Mouse (Mus musculus) thymus, postnatal 0 days (tissue): ENCODE data around the gene Nppc. TPM values are rescaled to one million over a fixed set of nuclear protein-coding genes. Genes with fewer than 3 reads are reported as not detected.

ENCODE experiments used
- DNase-seq: peaks from one replicate; pipeline ENCODE4 v3.0.0-alpha.2; 2015; ENCODE audit warnings: low spot score
- polyA plus RNA-seq: library from polyadenylated mRNA; unstranded; fragments of >200 nt; fragmentation: Nextera tagmentation; extraction: Ambion mirVana; gene quantifications from 2 replicates; pipeline ENCODE4 v1.2.1, GENCODE M21; 2015

Nppc gene
- polyA plus RNA-seq, 1 experiment from 2014 or later: 1.1 TPM

- no peak for DNase-seq
Observed at GRCm38 (mm10) chr1:86657071-86657470, 13.3 kb downstream of the Nppc start.

- DNase-seq: no peak
Observed at GRCm38 (mm10) chr1:86652675-86653074, 17.7 kb downstream of the Nppc start.

- DNase-seq: peak; percentile 57
Observed at GRCm38 (mm10) chr1:86650272-86650671, 20.1 kb downstream of the Nppc start.

- DNase-seq: no peak
Observed at GRCm38 (mm10) chr1:86647517-86647916, 22.9 kb downstream of the Nppc start.

- peak; percentile 62 for DNase-seq
Observed at GRCm38 (mm10) chr1:86643101-86643809, 27.1 kb downstream of the Nppc start.

GRCm38 (mm10) chr1:86634751-86635359 lies 35.5 kb downstream of the Nppc start:
- DNase-seq: no peak

GRCm38 (mm10) chr1:86633840-86634750 lies 36.3 kb downstream of the Nppc start:
- no peak for DNase-seq

- no peak for DNase-seq
Observed at GRCm38 (mm10) chr1:86633434-86633833, 36.9 kb downstream of the Nppc start.

GRCm38 (mm10) chr1:86632732-86633380 lies 37.5 kb downstream of the Nppc start:
- no peak for DNase-seq

- no peak for DNase-seq
Observed at GRCm38 (mm10) chr1:86630527-86630926, 39.8 kb downstream of the Nppc start.

GRCm38 (mm10) chr1:86629936-86630335 lies 40.4 kb downstream of the Nppc start:
- DNase-seq: no peak

- no peak for DNase-seq
Observed at GRCm38 (mm10) chr1:86628270-86628669, 42.1 kb downstream of the Nppc start.

- no peak for DNase-seq
Observed at GRCm38 (mm10) chr1:86623001-86624000, 47.1 kb downstream of the Nppc start.

GRCm38 (mm10) chr1:86622296-86622695 lies 48.1 kb downstream of the Nppc start:
- no peak for DNase-seq

- DNase-seq: peak; percentile 62
Observed at GRCm38 (mm10) chr1:86618454-86619125, 51.8 kb downstream of the Nppc start.
